Mouse (Mus musculus) limb, embryonic 14.5 days (tissue): ENCODE measurements at regions not wholly inside any gene's neighbourhood (a gene's known extent, or its start where the extent isn't known, plus 50 kb on each side); places are given as distances from the start of the nearest gene placed in this dataset.
"Not testable (repeated sequence)": the region's sequence is repeated elsewhere in the genome, so short reads cannot be mapped to it uniquely, and the experiment has no call there.

Experiments
- ATAC-seq: fragments of 200-750 bp; cut with Nextera tagmentation; 2 replicates; pipeline ENCODE4 v1.8.0; 2017; ENCODE audit warnings: low read depth, moderate number of reproducible peaks, moderate TSS enrichment; ENCODE audit not compliant: low FRiP score
- DNase-seq: peaks from one replicate; pipeline ENCODE4 v3.0.0-alpha.2; 2015; ENCODE audit warnings: low spot score
- H3K27ac ChIP-seq: fragments of 300-500 bp; sonication (generic); replicated peaks from 2 replicates; pipeline ENCODE4 v1.5.1; 2014; ENCODE audit warnings: low read depth, mild to moderate bottlenecking, low read length, moderate library complexity, mixed read lengths
- H3K27me3 ChIP-seq: fragments of 300-500 bp; sonication (generic); 2 replicates; pipeline ENCODE4 v1.6.1; 2014; ENCODE audit warnings: low read length, mixed read lengths; ENCODE audit not compliant: control insufficient read depth, insufficient read depth
- H3K36me3 ChIP-seq: fragments of 300-500 bp; sonication (generic); 2 replicates; pipeline ENCODE4 v1.6.1; 2014; ENCODE audit warnings: mild to moderate bottlenecking, low read length, moderate library complexity, mixed read lengths; ENCODE audit not compliant: control insufficient read depth, insufficient read depth
- H3K4me1 ChIP-seq: fragments of 300-500 bp; sonication (generic); 2 replicates; pipeline ENCODE4 v1.6.1; 2014; ENCODE audit warnings: antibody characterized with exemption, low read length, mixed read lengths; ENCODE audit not compliant: control insufficient read depth, insufficient read depth
- H3K4me2 ChIP-seq: fragments of 300-500 bp; sonication (generic); replicated peaks from 2 replicates; pipeline ENCODE4 v1.6.1; 2014; ENCODE audit warnings: low read depth, mild to moderate bottlenecking, low read length, moderate library complexity; ENCODE audit not compliant: severe bottlenecking
- H3K4me3 ChIP-seq: fragments of 300-500 bp; sonication (generic); replicated peaks from 2 replicates; pipeline ENCODE4 v1.5.1; 2014; ENCODE audit warnings: low read length
- H3K9ac ChIP-seq: fragments of 300-500 bp; sonication (generic); 2 replicates; pipeline ENCODE4 v1.6.1; 2014; ENCODE audit warnings: mild to moderate bottlenecking, low read depth, low read length, moderate library complexity; ENCODE audit not compliant: severe bottlenecking
- H3K9me3 ChIP-seq: fragments of 300-500 bp; sonication (generic); 2 replicates; pipeline ENCODE4 v1.6.1; 2016; ENCODE audit warnings: low read length; ENCODE audit not compliant: control insufficient read depth
- POLR2A ChIP-seq: fragments of 200-500 bp; IDR thresholded peaks from 2 replicates; pipeline ENCODE4 v1.8.0; 2012; ENCODE audit warnings: inconsistent platforms, mild to moderate bottlenecking, moderate library complexity, borderline replicate concordance; ENCODE audit not compliant: insufficient read depth, insufficient read length; ENCODE audit errors: extremely low read depth
- WGBS: fragments of 180-500 bp; shearing (Covaris S2); extraction: QIAGEN DNeasy Blood & Tissue Kit; methylation state at CpG from one replicate; pipeline ENCODE4 v1.1.7; 2014; 5-methylcytosine and 5-hydroxymethylcytosine counted together

GRCm38 (mm10) chr14:114485781-114486180 is 606.2 kb upstream of the Gpc5 start:
- Histone ChIP-seq H3K36me3 (no peaks in the 10 kb centered on the region), H3K9ac (no peak overlapping the region), H3K4me3 (no peak overlapping the region), H3K4me1 (no peaks in the 10 kb centered on the region), H3K9me3 (no peaks in the 10 kb centered on the region), H3K4me2 (no peak overlapping the region), H3K27ac (no peak overlapping the region), H3K27me3 (no peaks in the 10 kb centered on the region)
- ATAC-seq (no peak), DNase-seq (no peak)
- no peak for TF ChIP-seq POLR2A
- 92% methylated on average over 4 of the region's 4 CpGs for WGBS

GRCm38 (mm10) chr14:114493371-114493770 is 598.6 kb upstream of the Gpc5 start:
- H3K27me3 ChIP-seq, H3K9ac ChIP-seq, H3K36me3 ChIP-seq, DNase-seq, ATAC-seq, H3K4me3 ChIP-seq, H3K4me2 ChIP-seq, H3K9me3 ChIP-seq, H3K4me1 ChIP-seq, H3K27ac ChIP-seq: not testable (repeated sequence)
- WGBS: 83% methylated on average over 3 of the region's 3 CpGs

- Histone ChIP-seq H3K4me1 (no peaks in the 10 kb centered on the region), H3K4me2 (no peak overlapping the region), H3K9ac (no peak overlapping the region), H3K27me3 (no peaks in the 10 kb centered on the region), H3K36me3 (no peaks in the 10 kb centered on the region), H3K4me3 (no peak overlapping the region), H3K27ac (no peak overlapping the region), H3K9me3 (no peaks in the 10 kb centered on the region)
- no peak for TF ChIP-seq POLR2A
- ATAC-seq: no peak
- DNase-seq: no peak
Measured at GRCm38 (mm10) chr14:114504976-114505375, 587.0 kb upstream of the Gpc5 start.

- DNase-seq (no peak), ATAC-seq (no peak)
- Histone ChIP-seq H3K27me3 (no peaks in the 10 kb centered on the region), H3K27ac (no peak overlapping the region), H3K4me2 (no peak overlapping the region), H3K36me3 (no peaks in the 10 kb centered on the region), H3K9ac (no peak overlapping the region), H3K4me3 (no peak overlapping the region), H3K4me1 (no peaks in the 10 kb centered on the region), H3K9me3 (no peaks in the 10 kb centered on the region)
- no peak for TF ChIP-seq POLR2A
- 54% methylated on average over 4 of the region's 4 CpGs for WGBS
Measured at GRCm38 (mm10) chr14:114547910-114548680, 543.9 kb upstream of the Gpc5 start.

- Histone ChIP-seq H3K9me3 (no peaks in the 10 kb centered on the region), H3K4me3 (no peak overlapping the region), H3K27ac (no peak overlapping the region), H3K36me3 (no peaks in the 10 kb centered on the region), H3K4me2 (no peak overlapping the region), H3K4me1 (no peaks in the 10 kb centered on the region), H3K27me3 (no peaks in the 10 kb centered on the region), H3K9ac (no peak overlapping the region)
- ATAC-seq: no peak
- 85% methylated on average over 1 of the region's 1 CpGs for WGBS
- no peak for DNase-seq
- TF ChIP-seq POLR2A: no peak
Measured at GRCm38 (mm10) chr14:114549101-114549500, 542.9 kb upstream of the Gpc5 start.
